Mouse (Mus musculus): Measurements from ENCODE around the gene Smg6.
"Not testable (repeated sequence)": the region's sequence is repeated elsewhere in the genome, so short reads cannot be mapped to it uniquely, and the experiment has no call there.

The Smg6 gene

DNA sequence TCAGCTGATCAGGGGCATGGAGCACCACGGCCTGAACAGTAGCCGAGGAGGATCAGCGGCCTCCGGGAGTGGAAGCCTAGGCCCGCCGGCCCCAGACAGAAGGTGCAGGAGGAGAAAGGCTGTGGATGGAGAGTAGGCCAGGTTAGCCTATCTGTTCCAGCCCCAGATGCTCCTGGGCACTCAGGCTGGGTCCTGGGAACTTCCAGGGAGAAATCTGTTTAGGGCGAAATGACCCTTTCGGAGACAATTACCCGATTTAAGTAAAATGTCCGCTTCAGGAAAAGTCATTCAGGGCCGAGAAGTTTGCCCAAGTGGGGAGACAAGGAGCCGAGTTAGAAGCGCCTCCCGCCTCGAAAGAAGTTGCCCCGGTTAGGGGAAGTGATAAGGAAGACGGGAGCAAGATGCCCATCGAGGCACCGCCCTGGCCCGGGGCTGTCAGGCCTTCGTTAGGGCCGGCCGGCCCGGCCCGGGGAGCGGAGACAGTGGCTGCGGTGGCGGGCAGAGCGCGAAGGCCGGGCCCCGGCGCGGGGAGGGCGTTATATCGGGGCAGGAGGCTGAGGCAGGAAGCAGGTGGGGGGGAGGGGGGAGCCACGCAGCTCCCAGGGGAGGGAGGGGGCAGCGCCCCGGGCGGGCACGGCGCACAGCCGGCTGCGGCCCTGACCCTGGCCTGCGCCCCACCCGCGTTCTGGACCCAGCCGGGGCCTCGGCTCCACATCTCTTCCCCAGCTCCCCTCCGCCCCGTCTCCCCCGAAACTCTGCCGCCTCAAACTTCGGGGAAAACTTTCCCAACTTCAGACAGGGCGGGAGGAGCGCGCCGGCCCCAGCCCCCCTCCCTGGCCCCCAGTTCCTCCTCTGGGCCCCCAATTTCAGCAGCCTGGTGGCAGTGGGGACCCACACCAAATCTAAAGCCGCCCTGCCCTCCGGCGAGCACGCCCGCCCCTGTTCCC is 242.3 kb downstream of the Smg6 start:
- DNase-seq (ENCODE audit: low read depth), result peak; percentile 69

DNA sequence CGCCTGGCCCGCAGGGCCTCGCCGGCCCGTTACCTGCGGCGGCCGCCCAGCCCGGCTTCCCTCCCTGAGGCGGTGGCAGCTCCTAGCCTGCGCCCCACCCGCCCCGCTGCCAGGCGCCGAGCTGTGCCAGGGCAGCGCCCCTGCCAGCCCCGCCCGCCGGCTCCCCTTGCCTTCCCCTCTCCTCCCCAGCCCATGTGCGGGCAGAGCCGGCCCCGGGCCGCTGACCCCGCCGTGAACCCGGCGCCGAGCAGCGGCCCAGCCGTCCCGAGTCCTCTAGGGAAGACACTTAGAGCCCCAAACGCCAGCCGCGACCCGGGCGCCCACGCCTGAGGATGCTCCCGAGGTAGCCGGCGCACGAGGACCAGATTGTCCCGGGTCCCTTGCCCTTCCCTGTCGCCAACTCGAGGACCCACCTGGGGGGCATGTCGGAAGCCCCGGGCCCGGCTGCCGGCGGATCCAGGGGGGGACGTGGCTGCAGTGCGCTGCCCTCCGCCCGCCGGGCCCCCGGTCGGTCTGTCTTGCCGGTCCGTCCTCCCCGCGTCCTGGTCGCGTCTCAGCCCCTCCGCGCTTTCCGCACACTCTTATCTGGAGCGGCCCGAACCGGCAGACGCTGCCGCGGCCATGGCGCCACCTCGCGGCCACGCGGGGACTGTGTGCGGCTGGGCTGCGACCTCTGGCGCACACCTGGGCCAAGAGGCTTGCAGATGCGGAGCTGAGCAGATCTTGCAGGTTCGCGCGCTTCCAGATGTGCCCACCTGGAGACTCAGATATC is 243.2 kb downstream of the Smg6 start:
- DNase-seq (ENCODE audit: low read depth), result peak; percentile 91

DNA sequence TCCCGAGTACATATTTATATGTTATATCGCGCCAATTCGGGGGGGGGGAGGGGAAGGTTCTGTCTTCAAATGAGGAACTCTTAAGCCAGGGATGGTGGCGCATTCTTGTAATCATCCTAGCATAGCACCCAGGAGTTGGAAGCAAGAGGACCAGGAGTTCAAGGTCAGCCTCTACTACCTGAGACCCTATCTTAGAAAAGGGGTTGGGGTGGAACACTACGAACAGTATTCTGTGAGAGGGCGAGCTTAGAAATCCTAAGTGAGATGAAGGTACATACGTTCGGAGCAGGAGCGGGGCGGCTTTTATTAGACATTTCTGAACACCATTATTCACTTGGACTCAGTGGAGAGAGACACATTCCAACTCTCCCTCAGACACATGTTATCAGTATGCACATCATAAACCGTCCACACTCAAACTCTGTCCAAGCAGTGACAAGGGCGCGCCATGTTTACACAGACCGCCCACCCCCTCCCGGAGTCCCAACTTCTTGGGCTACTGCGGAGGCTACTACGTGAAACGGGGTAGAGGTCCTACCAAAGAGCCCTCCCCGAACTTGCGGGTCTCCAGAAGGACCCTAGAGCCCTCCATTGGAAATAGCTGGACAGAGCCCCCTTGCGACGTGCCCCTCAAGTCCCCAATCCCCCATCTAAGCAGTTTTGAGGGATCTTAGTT is 243.9 kb downstream of the Smg6 start, which contains the start of gene Hic1:
Hic1 (minus strand) TSS at position 115 of the 676 bp plus-strand sequence.
- DNase-seq (ENCODE audit: low read depth), result no peak

DNA sequence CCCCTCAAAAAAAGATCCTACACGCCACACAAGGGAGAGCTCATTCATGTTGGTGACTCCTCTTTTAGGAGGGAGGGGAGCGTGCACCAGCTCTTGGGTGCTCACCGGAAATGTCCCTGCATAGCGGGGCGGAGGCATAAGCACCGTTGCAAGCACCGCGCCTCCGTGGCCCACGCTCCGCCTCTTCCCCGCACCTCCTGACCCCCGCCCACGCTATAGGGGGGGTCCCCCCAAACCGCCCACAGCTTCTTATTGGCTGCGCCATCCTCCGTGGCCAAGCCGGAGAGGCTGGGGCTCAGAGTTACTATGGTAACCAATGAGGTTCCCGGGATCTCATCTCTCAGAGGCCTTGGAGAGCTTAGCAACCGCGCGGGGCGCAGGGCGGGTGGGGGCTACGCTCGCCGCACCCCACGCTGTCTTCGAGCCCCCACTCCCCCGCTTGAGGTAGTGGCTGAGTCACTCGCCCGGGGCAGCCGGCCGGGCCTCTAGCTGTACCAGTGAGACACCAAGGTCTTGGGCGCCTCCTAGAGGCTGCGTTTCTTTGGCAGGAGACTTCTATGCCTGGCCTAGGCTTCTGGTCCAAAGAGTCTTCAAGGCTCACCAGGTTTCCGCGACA is 244.6 kb downstream of the Smg6 start:
- peak; percentile 96 for DNase-seq (ENCODE audit: low read depth)

DNA sequence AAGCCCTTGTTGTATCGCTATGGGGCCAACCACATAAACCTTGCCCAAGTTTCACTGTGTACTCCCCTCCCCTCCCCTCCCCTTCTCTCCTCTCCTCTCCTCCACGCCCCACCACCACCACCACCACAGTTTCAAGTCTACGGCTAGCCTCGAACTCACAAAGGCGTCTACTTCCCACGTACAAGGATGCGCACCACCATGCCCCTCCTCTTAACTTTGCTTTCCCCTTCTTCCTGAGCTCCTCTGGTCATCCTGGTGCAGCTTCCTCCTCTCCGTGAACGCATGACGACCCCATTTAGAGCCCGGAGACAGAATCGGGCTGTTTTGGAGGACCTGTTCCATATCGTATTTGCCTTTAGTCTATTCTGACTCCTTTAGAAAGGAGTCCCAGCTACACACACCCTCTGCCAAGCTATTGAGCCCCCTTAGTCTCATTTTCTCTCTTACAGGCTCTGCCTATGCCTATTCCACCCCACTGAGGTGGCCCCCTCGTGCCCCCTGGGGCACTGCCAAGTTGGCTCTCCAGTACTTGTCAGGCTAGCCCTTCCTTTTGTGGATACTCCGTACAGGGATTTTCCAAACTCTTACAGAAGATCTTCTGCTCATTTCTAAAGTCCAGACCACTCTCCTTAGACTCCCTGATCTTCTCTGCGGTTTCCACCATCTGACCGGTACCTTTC is 245.7 kb downstream of the Smg6 start:
- DNase-seq (ENCODE audit: low read depth), result peak; percentile 61

DNA sequence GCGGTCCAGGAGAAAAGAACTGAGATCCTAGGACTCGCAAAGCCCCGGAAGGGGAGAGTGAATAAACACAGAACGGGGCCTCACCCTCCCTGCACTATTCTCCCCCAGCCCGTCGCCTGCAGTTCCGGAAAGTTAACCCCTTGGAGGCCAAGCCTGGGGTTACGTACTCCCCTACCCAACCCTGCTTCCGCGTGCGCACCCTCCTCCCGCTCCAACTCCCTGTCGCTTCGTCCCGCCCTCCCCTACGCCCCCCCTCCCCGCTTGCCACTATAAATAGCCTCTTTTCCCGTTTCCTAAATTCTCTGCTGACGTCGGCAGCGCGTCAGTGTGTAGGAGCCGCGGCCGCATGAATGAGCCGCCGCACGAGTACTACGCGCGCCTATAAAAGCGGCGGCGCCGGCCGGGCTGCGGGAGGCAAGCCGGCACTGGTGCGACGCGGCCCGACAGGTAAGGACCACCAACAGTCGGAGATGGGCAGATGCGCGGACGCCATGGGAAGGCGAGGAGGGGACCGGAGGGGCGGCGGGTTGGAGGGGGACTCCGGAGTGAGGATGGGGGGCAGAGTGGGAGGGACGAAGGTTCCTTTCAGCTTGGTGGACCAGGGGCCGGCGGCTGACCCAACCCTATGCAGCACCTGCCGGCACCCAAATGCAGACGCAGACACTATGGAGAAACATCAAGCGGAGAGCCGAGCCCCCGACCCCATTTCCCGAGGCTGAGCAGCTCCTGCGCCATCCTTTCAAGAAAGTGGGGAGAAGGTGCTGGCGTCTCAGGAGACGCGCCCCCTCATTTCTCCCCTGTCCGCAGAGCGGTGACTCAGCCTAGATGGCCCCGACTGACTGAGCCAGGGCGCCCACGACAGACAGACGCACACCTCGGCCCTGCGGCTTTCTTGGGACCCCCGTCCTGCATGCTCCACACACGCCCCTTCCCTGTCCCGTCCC is 246.8 kb downstream of the Smg6 start:
- peak; percentile 77 for DNase-seq (ENCODE audit: low read depth)

DNA sequence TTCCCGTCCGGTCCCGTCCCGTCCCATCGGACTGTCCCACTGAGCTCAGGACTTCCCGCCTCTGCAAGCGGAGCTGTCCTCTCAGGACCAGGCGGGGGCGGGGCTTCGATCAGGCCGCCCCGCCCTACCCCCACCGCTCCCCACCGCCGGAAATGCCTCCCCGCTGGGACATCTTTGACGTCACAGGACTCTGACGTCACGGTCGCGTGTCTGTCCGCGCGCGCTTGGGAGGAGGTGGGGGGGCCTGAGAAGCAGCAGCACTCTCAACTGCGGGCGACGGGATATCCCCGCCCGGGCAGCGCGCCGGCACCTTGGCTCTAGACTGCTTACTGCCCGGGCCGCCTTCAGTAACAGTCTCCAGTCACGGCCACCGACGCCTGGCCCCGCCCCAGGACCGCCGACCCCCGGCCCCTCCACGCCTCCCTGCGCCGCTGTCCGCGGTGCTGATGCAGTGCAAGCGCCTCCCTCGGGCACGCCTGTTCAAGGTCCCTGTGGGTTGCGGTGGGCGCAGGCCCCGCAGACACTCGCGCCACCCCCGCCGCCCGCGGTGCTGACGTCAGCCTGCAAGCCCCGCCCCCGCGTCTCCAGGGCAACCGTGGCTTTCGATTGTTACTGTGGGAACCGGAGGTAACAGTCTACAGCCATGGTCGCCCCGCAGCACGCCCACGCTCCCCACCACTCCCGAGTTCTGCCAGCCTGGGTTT is 247.6 kb downstream of the Smg6 start:
- DNase-seq (ENCODE audit: low read depth), result peak; percentile 97

DNA sequence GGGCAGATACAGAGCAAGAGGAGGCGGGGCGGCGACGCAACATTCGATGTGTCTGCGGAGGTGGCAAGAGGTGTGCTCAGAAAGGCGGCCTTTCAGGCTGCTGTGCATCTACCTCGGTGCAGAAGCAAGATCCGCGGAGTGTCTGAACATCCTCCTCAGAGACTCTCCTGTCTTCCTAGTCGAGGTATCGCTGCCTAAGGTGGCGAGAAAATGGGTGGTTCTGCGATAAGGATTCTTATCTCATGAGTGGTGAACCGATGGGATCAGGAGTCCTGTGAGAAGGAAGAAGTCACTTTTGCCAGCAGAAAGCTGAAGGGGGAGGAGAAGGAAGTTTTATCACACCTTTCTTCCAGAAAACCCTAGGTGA is 248.2 kb downstream of the Smg6 start:
- DNase-seq (ENCODE audit: low read depth), result no peak

DNA sequence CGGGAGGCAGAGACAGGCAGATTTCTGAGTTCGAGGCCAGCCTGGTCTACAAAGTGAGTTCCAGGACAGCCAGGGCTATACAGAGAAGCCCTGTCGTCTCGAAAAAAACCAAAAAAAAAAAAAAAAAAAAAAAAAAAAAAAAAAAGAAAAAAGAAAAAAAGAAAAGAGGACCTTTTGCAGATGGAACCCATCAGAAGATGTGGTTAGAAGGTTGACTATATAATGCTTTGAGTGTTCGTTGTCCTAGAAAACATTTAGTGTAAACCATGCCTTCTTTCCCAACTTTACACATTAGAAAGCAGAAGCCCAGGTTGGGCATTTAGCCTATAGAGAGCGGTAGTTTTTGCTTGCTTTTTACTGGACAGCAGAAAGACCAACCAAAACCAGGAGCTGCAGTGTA is 249.0 kb downstream of the Smg6 start:
- DNase-seq (ENCODE audit: low read depth), result not testable (repeated sequence)

DNA sequence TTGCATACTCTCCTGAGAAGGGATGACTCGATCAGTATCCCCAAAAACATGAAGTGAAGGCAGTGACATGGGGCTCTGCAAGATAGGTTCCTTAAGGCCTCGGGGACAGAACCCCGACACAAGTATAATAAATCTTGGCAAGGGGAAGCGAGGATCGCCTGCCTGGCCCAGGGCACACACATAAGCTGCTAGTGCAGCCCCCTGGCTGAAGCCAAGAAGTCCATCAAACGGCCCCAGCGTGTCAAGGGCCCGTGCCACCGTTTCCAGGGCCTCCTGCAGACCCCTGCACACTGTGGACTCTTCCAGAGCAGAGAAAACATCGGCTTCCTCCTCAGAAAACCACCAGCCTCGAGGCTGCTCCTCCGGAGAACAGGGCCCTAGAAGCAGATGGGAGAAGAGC is 252.4 kb downstream of the Smg6 start:
- no peak for DNase-seq (ENCODE audit: low read depth)

DNA sequence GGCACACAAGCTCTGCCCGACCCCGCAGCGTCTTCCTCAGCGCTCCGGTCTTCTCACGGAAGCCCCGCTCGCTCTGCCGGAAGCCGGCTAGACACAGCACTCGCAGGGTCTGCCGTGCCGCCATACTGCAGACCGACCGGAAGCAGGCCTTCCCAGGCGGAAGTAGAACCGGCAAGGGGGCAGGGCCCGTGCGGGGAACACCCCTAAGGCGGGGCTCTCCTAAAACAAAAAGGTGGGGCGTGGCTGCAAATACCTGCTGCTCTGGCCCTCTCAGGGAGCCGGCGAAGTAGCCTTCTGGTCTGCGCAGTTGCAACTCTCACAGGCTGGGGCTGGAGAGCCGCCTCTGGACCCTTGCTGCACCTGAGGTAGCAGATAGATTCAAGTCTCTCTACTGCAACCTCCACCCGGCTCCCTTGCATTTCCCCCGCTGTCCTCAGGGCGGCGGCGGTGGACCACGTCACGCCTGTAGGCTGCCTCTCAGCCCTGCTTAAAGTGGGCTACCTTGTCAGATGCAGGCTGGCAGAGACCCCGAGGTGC is 253.1 kb downstream of the Smg6 start, which contains the start of gene Ovca2:
Ovca2 (minus strand) TSS at position 164 of the 537 bp plus-strand sequence.
- peak; percentile 95 for DNase-seq (ENCODE audit: low read depth)

DNA sequence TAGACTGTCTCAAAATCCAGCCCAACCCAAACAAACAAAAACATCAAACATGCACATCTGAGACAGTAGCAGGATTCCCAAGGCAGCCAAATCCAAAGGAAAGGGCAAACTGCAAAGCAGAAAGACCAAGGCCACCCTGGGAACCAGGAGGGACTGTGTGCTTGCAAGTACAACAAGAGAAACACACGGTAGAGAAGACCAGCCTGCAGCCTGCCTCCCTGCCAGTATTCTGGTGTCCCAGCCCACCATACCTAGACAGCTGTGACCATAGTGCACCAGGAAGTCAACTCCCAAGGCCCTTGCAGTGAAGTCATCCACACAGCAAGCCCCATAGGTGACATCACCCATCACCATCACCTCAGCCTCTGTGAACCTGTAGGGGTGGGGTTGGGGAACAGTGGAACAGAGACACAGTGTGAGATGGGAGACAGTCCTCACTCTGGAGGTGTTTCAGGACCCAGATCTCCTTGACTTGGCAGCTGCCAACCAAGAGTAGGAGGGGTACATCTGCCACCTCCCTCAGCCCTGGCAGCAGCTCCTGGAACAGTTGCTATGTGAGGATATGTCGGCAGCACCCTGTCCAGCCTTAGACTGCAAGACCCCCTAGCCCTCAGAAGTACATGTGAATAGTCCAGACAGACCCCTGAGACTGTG is 258.4 kb downstream of the Smg6 start:
- DNase-seq (ENCODE audit: low read depth), result no peak

DNA sequence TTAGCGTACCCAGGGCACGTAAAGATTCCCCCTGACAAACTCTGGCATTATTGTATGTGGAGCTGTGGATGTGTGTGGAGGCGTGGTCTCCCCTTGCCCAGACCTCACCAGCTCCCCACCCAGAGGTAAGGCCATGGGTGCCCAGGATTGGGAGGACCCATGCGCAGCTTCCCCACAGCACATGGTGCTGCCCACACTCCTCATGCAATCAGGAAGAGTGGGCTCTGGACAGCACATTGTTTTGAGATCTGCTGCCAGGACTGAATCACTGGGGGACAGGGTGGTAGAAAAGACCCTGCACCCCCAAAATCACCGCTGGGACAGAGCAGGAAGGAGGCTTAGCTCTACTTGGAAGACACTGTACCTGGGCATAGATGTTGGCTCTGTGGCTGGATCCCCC is 258.9 kb downstream of the Smg6 start:
- DNase-seq (ENCODE audit: low read depth), result no peak

DNA sequence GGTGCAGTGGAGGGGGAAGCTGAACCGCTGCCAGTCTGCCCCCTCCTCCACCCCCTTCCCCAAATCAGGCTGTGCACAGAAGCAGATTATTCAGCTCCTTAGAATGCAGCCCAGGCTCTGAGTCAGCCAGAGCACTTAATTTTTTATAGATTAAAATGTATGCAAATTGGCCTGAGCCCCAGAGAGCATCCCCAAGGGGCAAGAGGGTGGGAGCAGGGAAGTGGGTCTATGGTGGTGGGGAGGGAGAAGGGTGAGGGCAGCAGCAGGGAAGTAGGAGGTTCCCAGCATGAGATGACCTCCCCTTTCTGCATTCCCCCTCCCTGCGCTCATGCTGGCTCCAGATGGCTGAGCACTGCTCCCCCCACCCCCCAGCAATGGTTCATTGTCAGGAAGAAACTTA is 259.4 kb downstream of the Smg6 start:
- no peak for DNase-seq (ENCODE audit: low read depth)

DNA sequence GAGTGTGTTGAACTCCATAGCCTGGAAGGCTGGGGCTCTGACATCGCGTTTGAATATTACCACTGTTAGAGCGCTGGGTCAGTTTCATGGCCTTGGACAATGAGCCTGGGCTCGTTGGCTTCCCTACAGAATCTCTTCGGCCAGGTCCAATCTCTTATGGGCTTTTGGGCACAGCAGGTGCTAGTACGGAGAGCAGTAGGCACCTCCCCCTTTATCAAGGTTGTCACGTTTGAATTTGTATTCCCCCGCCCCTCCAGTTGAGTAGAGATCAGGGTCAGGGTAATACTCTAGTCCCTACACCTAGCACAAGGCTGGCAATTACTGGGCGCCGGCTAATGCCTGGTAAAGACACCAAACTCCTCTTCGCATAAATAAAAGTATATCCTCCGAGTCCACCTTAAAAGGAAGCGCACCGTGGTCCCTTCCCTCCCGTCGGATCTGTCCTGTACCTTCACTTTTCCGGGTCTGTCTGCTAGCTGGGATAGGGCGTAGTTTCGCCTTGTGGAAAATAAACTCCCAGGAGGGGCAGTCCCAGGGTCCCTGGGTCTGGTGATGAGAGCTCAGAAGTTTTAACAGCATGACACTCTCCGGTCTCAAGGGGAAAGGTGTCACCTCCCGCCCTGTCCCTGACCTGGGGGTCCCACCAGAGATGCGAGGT is 264.2 kb downstream of the Smg6 start:
- DNase-seq (ENCODE audit: low read depth), result no peak

DNA sequence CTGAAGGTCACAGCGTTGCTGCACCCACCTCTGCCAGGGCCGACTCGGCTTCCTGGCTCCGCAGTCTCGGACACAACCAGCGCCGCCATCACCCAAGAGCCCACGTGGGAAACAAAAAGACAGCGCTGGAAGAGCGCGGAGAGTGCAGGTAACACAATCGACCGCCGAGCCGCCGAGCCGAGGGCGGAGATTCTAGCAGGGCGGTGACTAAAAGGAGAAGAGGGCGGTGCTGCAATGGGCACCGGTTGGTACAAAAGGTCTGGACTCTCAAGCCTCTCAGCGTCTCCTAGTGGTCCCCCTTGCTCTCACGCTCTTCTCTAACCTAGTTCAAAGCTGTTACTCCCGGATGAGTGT is 264.7 kb downstream of the Smg6 start:
- DNase-seq (ENCODE audit: low read depth), result peak; percentile 92

DNA sequence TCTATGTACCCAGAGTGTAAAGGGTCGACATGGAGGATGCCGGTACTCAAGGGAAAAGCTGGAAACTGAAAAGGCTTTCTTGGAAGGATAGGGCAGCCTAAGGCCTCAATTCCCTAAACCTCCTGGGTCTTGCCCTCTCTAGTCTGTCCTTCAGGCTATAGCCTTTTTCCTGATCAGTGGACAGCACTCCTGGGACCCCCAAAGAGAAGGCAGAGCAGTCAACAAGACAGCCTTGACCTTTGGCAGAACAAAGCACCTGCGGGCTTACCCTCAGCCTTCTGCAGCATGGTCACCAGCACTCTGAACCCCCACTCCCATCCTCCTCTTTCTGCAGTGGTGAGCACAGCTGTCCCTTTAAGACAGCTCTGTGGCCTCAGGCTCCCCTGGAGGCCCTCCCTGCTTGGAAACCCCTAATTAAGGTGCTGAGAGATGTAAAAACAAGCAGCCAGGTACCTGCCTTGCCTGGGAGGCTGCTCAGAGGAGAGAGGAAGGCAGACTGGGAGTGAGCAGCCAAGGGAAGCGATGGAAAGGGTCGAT is 265.4 kb downstream of the Smg6 start, which contains the start of gene Dph1:
Dph1 (minus strand) TSS at position 337 of the 537 bp plus-strand sequence.
- no peak for DNase-seq (ENCODE audit: low read depth)

DNA sequence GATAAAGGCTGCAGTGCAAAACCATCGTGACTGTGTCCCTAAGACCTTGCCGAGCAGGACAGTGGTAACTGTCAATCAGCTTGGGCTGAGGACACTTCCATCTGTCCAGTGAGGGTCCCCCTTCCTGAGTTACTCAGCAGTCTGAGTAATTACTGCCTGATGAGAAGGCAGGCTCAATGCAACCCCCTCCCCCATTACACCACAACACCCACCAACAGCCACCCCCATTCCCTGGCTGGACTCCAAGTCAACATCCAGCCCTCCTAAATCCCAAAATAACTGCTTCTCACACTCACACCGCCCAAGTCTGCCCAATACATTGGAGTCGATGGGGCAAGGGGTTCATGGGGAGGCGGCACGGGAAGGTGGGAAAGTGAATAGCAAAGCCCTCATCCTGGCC is 266.2 kb downstream of the Smg6 start:
- no peak for DNase-seq (ENCODE audit: low read depth)
